Mouse (Mus musculus) MEL (cell line): ENCODE results near the gene Pak1ip1. TPM values are rescaled to one million over a fixed set of nuclear protein-coding genes. Genes with fewer than 3 reads are reported as not detected.

Source experiments
- DNase-seq: peaks from one replicate; pipeline ENCODE4 v3.0.0; 2011; ENCODE audit warnings: low read depth, low spot score
- H3K27ac ChIP-seq: 2 replicates; pipeline ENCODE4 v1.5.1; 2012; ENCODE audit warnings: low read depth, mild to moderate bottlenecking, control low read depth, low read length, moderate library complexity; ENCODE audit not compliant: control insufficient read depth
- H3K27me3 ChIP-seq, 2 experiments: fragments of 150-350 bp in 1 of 2; sonication (generic) in 1 of 2; 2 replicates each; pipeline ENCODE4 v1.6.1; 2012; ENCODE audit warnings: low read length in 2 of 2, mild to moderate bottlenecking in 2 of 2, improper control_type of control experiment in 1 of 2, moderate library complexity in 1 of 2; ENCODE audit not compliant: insufficient read depth in 2 of 2, control insufficient read depth in 1 of 2
- H3K36me3 ChIP-seq, 2 experiments: 2 replicates each; pipeline ENCODE4 v1.6.1; 2012 to 2014; ENCODE audit warnings: low read length in 2 of 2, improper control_type of control experiment in 1 of 2, inconsistent platforms in 1 of 2, mild to moderate bottlenecking in 1 of 2; ENCODE audit not compliant: insufficient read depth in 2 of 2, control insufficient read depth in 1 of 2
- H3K4me1 ChIP-seq, 2 experiments: fragments of 150-350 bp in 1 of 2; sonication (generic) in 1 of 2; 2 replicates each; pipeline ENCODE4 v1.6.1; 2012; ENCODE audit warnings: low read length in 2 of 2, improper control_type of control experiment in 1 of 2, mild to moderate bottlenecking in 1 of 2; ENCODE audit not compliant: insufficient read depth in 2 of 2, control insufficient read depth in 1 of 2
- H3K4me3 ChIP-seq, 2 experiments: fragments of 150-350 bp in 1 of 2; sonication (generic) in 1 of 2; 2 replicates each; pipeline ENCODE4 v1.5.1; 2012; ENCODE audit warnings: low read depth in 2 of 2, low read length in 2 of 2, mild to moderate bottlenecking in 2 of 2, moderate library complexity in 2 of 2, control low read depth in 1 of 2, improper control_type of control experiment in 1 of 2; ENCODE audit not compliant: control insufficient read depth in 1 of 2, insufficient read depth in 1 of 2
- H3K79me2 ChIP-seq: 2 replicates; pipeline ENCODE4 v1.6.1; 2012; ENCODE audit warnings: mild to moderate bottlenecking, low read length, moderate library complexity; ENCODE audit not compliant: control insufficient read depth, poor library complexity, insufficient read depth
- H3K9ac ChIP-seq: 2 replicates; pipeline ENCODE4 v1.6.1; 2012; ENCODE audit warnings: low read depth, mild to moderate bottlenecking, control low read depth, low read length, moderate library complexity; ENCODE audit not compliant: control insufficient read depth, poor library complexity, severe bottlenecking
- H3K9me3 ChIP-seq: fragments of 150-350 bp; sonication (generic); replicated peaks from 2 replicates; pipeline ENCODE4 v1.6.1; 2012; ENCODE audit warnings: mild to moderate bottlenecking, low read length, improper control_type of control experiment, moderate library complexity; ENCODE audit not compliant: insufficient read depth
- BHLHE40 ChIP-seq: IDR thresholded peaks from 2 replicates; pipeline ENCODE4 v1.6.1; 2012; ENCODE audit warnings: low read depth, mild to moderate bottlenecking, inconsistent platforms, low read length, improper control_type of control experiment, borderline replicate concordance
- ELF1 ChIP-seq: IDR thresholded peaks from 2 replicates; pipeline ENCODE4 v1.6.1; 2014; ENCODE audit warnings: low read depth, mild to moderate bottlenecking, inconsistent platforms, low read length, improper control_type of control experiment, moderate library complexity
- EP300 ChIP-seq, 2 experiments: IDR thresholded peaks; 2 replicates each; pipeline ENCODE4 v1.6.1; 2011; ENCODE audit warnings: improper control_type of control experiment in 2 of 2, low read length in 2 of 2, low read depth in 1 of 2, mild to moderate bottlenecking in 1 of 2
- ETS1 ChIP-seq: IDR thresholded peaks from 2 replicates; pipeline ENCODE4 v1.6.1; 2012; ENCODE audit warnings: low read depth, mild to moderate bottlenecking, inconsistent platforms, low read length, improper control_type of control experiment, moderate library complexity
- GABPA ChIP-seq: IDR thresholded peaks from 2 replicates; pipeline ENCODE4 v1.6.1; 2012; ENCODE audit warnings: low read depth, mild to moderate bottlenecking, inconsistent platforms, low read length, improper control_type of control experiment, moderate library complexity
- GATA1 ChIP-seq: IDR thresholded peaks from 2 replicates; pipeline ENCODE4 v1.6.1; 2011; ENCODE audit warnings: low read depth, low read length, improper control_type of control experiment
- HCFC1 ChIP-seq: IDR thresholded peaks from 2 replicates; pipeline ENCODE4 v1.6.1; 2012; ENCODE audit warnings: low read depth, mild to moderate bottlenecking, inconsistent platforms, low read length, improper control_type of control experiment, moderate library complexity
- MAFK ChIP-seq: IDR thresholded peaks from 2 replicates; pipeline ENCODE4 v1.6.1; 2011; ENCODE audit warnings: low read depth, mild to moderate bottlenecking, low read length, improper control_type of control experiment, borderline replicate concordance
- MAX ChIP-seq: IDR thresholded peaks from 2 replicates; pipeline ENCODE4 v1.6.1; 2011; ENCODE audit warnings: low read length, improper control_type of control experiment
- MAZ ChIP-seq: IDR thresholded peaks from 2 replicates; pipeline ENCODE4 v1.6.1; 2012; ENCODE audit warnings: low read depth, mild to moderate bottlenecking, inconsistent platforms, low read length, improper control_type of control experiment
- MEF2A ChIP-seq: IDR thresholded peaks from 2 replicates; pipeline ENCODE4 v1.6.1; 2014; ENCODE audit warnings: low read depth, mild to moderate bottlenecking, inconsistent platforms, low read length, improper control_type of control experiment; ENCODE audit not compliant: poor library complexity, insufficient replicate concordance, severe bottlenecking; ENCODE audit errors: extremely low read depth
- MXI1 ChIP-seq: IDR thresholded peaks from 2 replicates; pipeline ENCODE4 v1.6.1; 2011; ENCODE audit warnings: mild to moderate bottlenecking, low read depth, low read length, improper control_type of control experiment
- MYB ChIP-seq: IDR thresholded peaks from 2 replicates; pipeline ENCODE4 v1.6.1; 2011; ENCODE audit warnings: mild to moderate bottlenecking, low read depth, low read length, improper control_type of control experiment
- MYC ChIP-seq: IDR thresholded peaks from 2 replicates; pipeline ENCODE4 v1.6.1; 2011; ENCODE audit warnings: low read depth, mild to moderate bottlenecking, low read length, improper control_type of control experiment, moderate library complexity
- NELFE ChIP-seq: IDR thresholded peaks from 2 replicates; pipeline ENCODE4 v1.6.1; 2011; ENCODE audit warnings: low read depth, low read length, improper control_type of control experiment
- POLR2A ChIP-seq, 2 experiments: IDR thresholded peaks; 2 replicates each; pipeline ENCODE4 v1.6.1; 2011 to 2012; ENCODE audit warnings: low read length in 2 of 2, mild to moderate bottlenecking in 2 of 2, control low read depth in 1 of 2, improper control_type of control experiment in 1 of 2, low read depth in 1 of 2, moderate library complexity in 1 of 2; ENCODE audit not compliant: control insufficient read depth in 1 of 2, insufficient read depth in 1 of 2, poor library complexity in 1 of 2
- POLR2AphosphoS5 ChIP-seq: IDR thresholded peaks from 2 replicates; pipeline ENCODE4 v1.6.1; 2012; ENCODE audit warnings: low read depth, borderline replicate concordance, mild to moderate bottlenecking, inconsistent platforms, low read length, moderate library complexity, mixed read lengths
- RAD21 ChIP-seq: IDR thresholded peaks from 2 replicates; pipeline ENCODE4 v1.6.1; 2011; ENCODE audit warnings: mild to moderate bottlenecking, low read depth, low read length, improper control_type of control experiment
- RCOR1 ChIP-seq: IDR thresholded peaks from 2 replicates; pipeline ENCODE4 v1.6.1; 2012; ENCODE audit warnings: low read depth, mild to moderate bottlenecking, inconsistent platforms, low read length, improper control_type of control experiment
- SIN3A ChIP-seq: IDR thresholded peaks from 2 replicates; pipeline ENCODE4 v1.6.1; 2012; ENCODE audit warnings: low read length, improper control_type of control experiment, inconsistent platforms
- SMC3 ChIP-seq: IDR thresholded peaks from 2 replicates; pipeline ENCODE4 v1.6.1; 2011; ENCODE audit warnings: low read depth, low read length, improper control_type of control experiment
- TAL1 ChIP-seq: IDR thresholded peaks from 2 replicates; pipeline ENCODE4 v1.6.1; 2012; ENCODE audit warnings: mild to moderate bottlenecking, inconsistent platforms, low read length, moderate library complexity, mixed read lengths
- TBP ChIP-seq: IDR thresholded peaks from 2 replicates; pipeline ENCODE4 v1.8.0; 2011; ENCODE audit warnings: low read depth, low read length, improper control_type of control experiment
- TCF12 ChIP-seq: IDR thresholded peaks from 2 replicates; pipeline ENCODE4 v1.6.1; 2014; ENCODE audit warnings: low read depth, mild to moderate bottlenecking, inconsistent platforms, low read length, improper control_type of control experiment, moderate library complexity
- USF1 ChIP-seq: IDR thresholded peaks from 2 replicates; pipeline ENCODE4 v1.6.1; 2014; ENCODE audit warnings: low read depth, mild to moderate bottlenecking, inconsistent platforms, low read length, improper control_type of control experiment, moderate library complexity
- USF2 ChIP-seq, 2 experiments: IDR thresholded peaks; 2 replicates each; pipeline ENCODE4 v1.6.1; 2011 to 2012; ENCODE audit warnings: improper control_type of control experiment in 2 of 2, low read length in 2 of 2, borderline replicate concordance in 1 of 2, inconsistent platforms in 1 of 2, low read depth in 1 of 2, mild to moderate bottlenecking in 1 of 2; ENCODE audit not compliant: insufficient read depth in 1 of 2
- ZC3H11A ChIP-seq: IDR thresholded peaks from 2 replicates; pipeline ENCODE4 v1.6.1; 2012; ENCODE audit warnings: low read depth, mild to moderate bottlenecking, inconsistent platforms, low read length, improper control_type of control experiment
- ZKSCAN1 ChIP-seq: IDR thresholded peaks from 2 replicates; pipeline ENCODE4 v1.6.1; 2012; ENCODE audit warnings: low read depth, mild to moderate bottlenecking, inconsistent platforms, low read length, improper control_type of control experiment, moderate library complexity
- ZNF384 ChIP-seq: IDR thresholded peaks from 2 replicates; pipeline ENCODE4 v1.6.1; 2012; ENCODE audit warnings: low read depth, mild to moderate bottlenecking, inconsistent platforms, low read length, improper control_type of control experiment
- polyA plus RNA-seq, 2 experiments: library from polyadenylated mRNA; stranded (reverse) in 1 of 2; unstranded in 1 of 2; fragments of >175 nt in 1 of 2; fragments of >200 nt in 1 of 2; gene quantifications; 2 replicates each; pipeline versions ENCODE4 v1.2.1 to v1.2.4; 2012; ENCODE audit warnings: low replicate concordance in 2 of 2, low read depth in 1 of 2; ENCODE audit not compliant: insufficient read length in 2 of 2, insufficient read depth in 1 of 2, missing spikeins in 1 of 2
- total RNA-seq: library from RNA; depleted of rRNA; stranded (reverse); fragments of 300-350 nt; gene quantifications from 2 replicates; pipeline ENCODE4 v1.2.3, GENCODE M21; 2012

Gene Pak1ip1
- total and polyA plus RNA-seq, 3 experiments: 101 to 109 TPM; not detected in 1

DNA sequence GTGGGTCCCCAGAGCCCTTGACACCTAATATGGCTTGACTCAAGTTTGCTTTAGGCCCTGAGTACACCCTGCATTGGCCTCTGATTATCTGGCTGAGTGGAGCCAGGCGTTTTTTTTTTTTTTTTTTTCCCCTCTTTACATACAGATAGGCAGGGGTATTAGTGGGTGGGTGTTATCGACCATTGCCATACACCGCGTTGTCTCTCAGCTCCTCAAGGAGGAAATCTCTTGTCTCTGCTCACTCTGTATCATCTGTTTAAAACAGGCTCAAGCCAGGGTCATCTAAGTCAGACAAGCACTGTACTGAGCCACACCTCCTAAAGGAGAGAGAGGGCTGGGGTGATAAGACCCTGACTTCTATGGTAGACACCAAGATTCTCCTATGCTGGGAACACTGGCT, 17.0 kb downstream of the Pak1ip1 start:
- Histone ChIP-seq H3K9ac (peak overlapping the region; percentile 81), H3K36me3 (peaks cover 5 to 26% of the 10 kb centered on the region in 2 experiments), H3K4me3 (peak overlapping the region; percentile 59 to 68), H3K79me2 (peaks cover 19% of the 10 kb centered on the region), H3K27me3 (no peaks in the 10 kb centered on the region), H3K9me3 (no peaks in the 10 kb centered on the region), H3K4me1 (peaks cover 5 to 32% of the 10 kb centered on the region in 2 experiments), H3K27ac (peak overlapping the region; percentile 89)
- peak; percentile 89 for TF ChIP-seq ETS1
- no peak for TF ChIP-seq USF1
- 0 out of 2 replicates have a peak, but pooled peaks have one; percentile 14 for TF ChIP-seq SMC3
- 0 out of 2 replicates have a peak, but pooled peaks have one; percentile 11 for TF ChIP-seq ELF1
- TF ChIP-seq MEF2A: 0 out of 2 replicates have a peak, but pooled peaks have one; percentile 56
- TF ChIP-seq GATA1: peak; percentile 95
- peak; percentile 40; the same call in 1 of the 2 replicates for TF ChIP-seq TBP
- TF ChIP-seq MAFK: peak; percentile 52; the same call in 1 of the 2 replicates
- peak; percentile 37; the same call in 1 of the 2 replicates for TF ChIP-seq MYB
- TF ChIP-seq SIN3A: peak; percentile 88
- peak; percentile 94 for TF ChIP-seq TAL1
- no peak; the same call in 1 of the 2 replicates for TF ChIP-seq NELFE
- TF ChIP-seq MXI1: peak; percentile 66
- TF ChIP-seq MAZ: peak; percentile 58; the same call in 1 of the 2 replicates
- peak; percentile 94 to 97 for TF ChIP-seq EP300 (IDR thresholded peaks at IDR 0.05; ENCODE audit: low read depth in 1 of 2, low read length in 2 of 2)
- 0 out of 2 replicates have a peak, but pooled peaks have one; percentile 44 for TF ChIP-seq MYC
- TF ChIP-seq GABPA: no peak
- no peak for TF ChIP-seq POLR2AphosphoS5
- no peak for TF ChIP-seq USF2 (IDR thresholded peaks at IDR 0.05; ENCODE audit: borderline replicate concordance in 1 of 2, insufficient read depth in 1 of 2, low read depth in 1 of 2, low read length in 2 of 2)
- TF ChIP-seq ZNF384: peak; percentile 99
- TF ChIP-seq MAX: peak; percentile 67
- 0 out of 2 replicates have a peak, but pooled peaks have one; percentile 51 for TF ChIP-seq HCFC1
- TF ChIP-seq BHLHE40: peak; percentile 19; the same call in 1 of the 2 replicates
- no peak for TF ChIP-seq ZKSCAN1
- TF ChIP-seq POLR2A (IDR thresholded peaks at IDR 0.05; ENCODE audit: control insufficient read depth in 1 of 2, insufficient read depth in 1 of 2, low read depth in 1 of 2, low read length in 2 of 2, poor library complexity in 1 of 2): 0 out of 4 replicates have a peak, but pooled peaks of 1 of the 2 experiments have one; percentile 0
- peak; percentile 96 for TF ChIP-seq TCF12
- TF ChIP-seq ZC3H11A: peak; percentile 13; the same call in 1 of the 2 replicates
- no peak for TF ChIP-seq RAD21
- peak; percentile 84 for TF ChIP-seq RCOR1
- DNase-seq: peak; percentile 91
